Mouse (Mus musculus) testis, adult 2 months (tissue): Measurements from ENCODE around the gene Eif2ak3. TPM values are rescaled to one million over a fixed set of nuclear protein-coding genes. Genes with fewer than 3 reads are reported as not detected.

ENCODE experiments used
- H3K27ac ChIP-seq: fragments of 200-500 bp; 2 replicates; pipeline ENCODE4 v1.5.1; 2012; ENCODE audit warnings: low read depth, low read length; ENCODE audit not compliant: control insufficient read depth, insufficient read depth
- H3K27me3 ChIP-seq: fragments of 200-500 bp; 2 replicates; pipeline ENCODE4 v1.6.1; 2012; ENCODE audit warnings: mild to moderate bottlenecking, low read length, moderate library complexity; ENCODE audit not compliant: control insufficient read depth, insufficient read depth
- H3K36me3 ChIP-seq: fragments of 200-500 bp; 2 replicates; pipeline ENCODE4 v1.6.1; 2012; ENCODE audit warnings: mild to moderate bottlenecking, low read length; ENCODE audit not compliant: control insufficient read depth, insufficient read depth
- H3K4me1 ChIP-seq: fragments of 200-500 bp; 2 replicates; pipeline ENCODE4 v1.6.1; 2012; ENCODE audit warnings: low read length; ENCODE audit not compliant: control insufficient read depth, insufficient read depth
- H3K4me3 ChIP-seq: fragments of 200-500 bp; 2 replicates; pipeline ENCODE4 v1.5.1; 2012; ENCODE audit warnings: low read depth, mild to moderate bottlenecking, low read length, moderate library complexity, mixed read lengths; ENCODE audit not compliant: control insufficient read depth
- CTCF ChIP-seq: fragments of 200-500 bp; IDR thresholded peaks from 2 replicates; pipeline ENCODE4 v1.5.1; 2012; ENCODE audit warnings: low read depth, mild to moderate bottlenecking, inconsistent platforms, low read length, moderate library complexity; ENCODE audit not compliant: control insufficient read depth, insufficient read depth, insufficient replicate concordance
- POLR2A ChIP-seq: fragments of 200-500 bp; IDR thresholded peaks from 2 replicates; pipeline ENCODE4 v1.6.1; 2012; ENCODE audit warnings: low read depth, mild to moderate bottlenecking, inconsistent platforms, low read length, moderate library complexity; ENCODE audit not compliant: control insufficient read depth
- polyA plus RNA-seq: library from polyadenylated mRNA; depleted of rRNA; stranded (reverse); fragments of >200 nt; gene quantifications from 2 replicates; pipeline ENCODE4 v1.2.3, GENCODE M21; 2012

The Eif2ak3 gene
- polyA plus RNA-seq, 1 experiment = 2.1 TPM

DNA sequence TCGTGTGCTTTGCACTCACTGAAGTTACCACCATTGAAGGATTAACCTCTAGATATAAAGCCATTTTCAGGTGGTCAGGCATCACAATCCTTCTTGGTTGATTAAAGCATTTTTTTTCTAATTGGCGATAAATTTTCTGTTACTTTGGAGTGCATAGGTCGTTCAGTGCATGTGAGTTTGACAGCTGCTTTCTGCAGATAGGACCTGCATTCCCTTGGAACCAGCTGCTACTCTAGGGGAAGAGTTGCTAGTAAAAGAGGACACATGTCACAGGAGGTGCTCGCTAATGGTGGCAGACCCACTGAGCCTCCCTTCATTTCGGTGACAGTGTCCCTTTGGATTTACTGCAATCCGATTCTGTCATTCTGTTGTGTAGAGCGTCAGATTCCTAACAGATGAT lies 28.3 kb downstream of the Eif2ak3 start:
- Histone ChIP-seq H3K4me1 (no peaks in the 10 kb centered on the region), H3K27ac (no peak overlapping the region), H3K36me3 (no peaks in the 10 kb centered on the region), H3K4me3 (no peak overlapping the region), H3K27me3 (no peaks in the 10 kb centered on the region)
- TF ChIP-seq POLR2A (no peak), CTCF (no peak)

DNA sequence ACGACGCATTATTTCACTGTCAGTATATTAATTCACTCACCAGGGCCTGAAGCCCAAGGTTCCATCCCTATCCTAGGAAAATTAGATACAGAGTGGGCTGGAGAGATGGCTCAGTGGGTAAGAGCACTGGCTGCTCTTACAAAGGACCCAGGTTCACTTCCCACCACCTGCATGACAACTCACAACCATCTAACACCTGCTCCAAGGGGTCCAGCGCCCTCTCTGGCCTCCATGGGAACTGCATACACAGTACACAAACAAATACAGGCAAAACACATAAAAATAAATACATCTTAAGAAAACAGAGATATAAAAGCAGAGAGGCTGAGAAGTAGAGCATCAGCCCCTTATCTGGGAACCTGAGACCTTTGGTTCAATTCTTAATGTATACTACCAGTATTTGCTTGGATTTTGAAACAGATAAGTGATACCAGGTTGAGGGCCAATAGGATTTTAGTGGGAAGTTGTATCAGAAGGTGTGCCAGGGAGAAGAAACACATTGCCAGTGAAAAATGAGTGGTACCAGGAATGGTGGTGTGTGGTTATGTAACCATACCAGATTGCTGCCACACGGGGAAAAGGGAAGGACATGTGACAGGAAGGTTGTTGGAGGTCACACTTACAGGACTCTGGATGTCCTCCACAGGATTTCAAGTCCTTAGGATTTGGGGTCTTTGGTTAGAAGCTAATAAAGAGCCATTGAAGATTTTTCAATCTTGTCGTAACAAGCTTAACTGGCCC lies 29.9 kb downstream of the Eif2ak3 start:
- Histone ChIP-seq H3K4me1 (no peaks in the 10 kb centered on the region), H3K36me3 (no peaks in the 10 kb centered on the region), H3K27ac (no peak overlapping the region), H3K27me3 (no peaks in the 10 kb centered on the region), H3K4me3 (no peak overlapping the region)
- peak; percentile 54; the same call in 1 of the 2 replicates for TF ChIP-seq CTCF
- TF ChIP-seq POLR2A = no peak

DNA sequence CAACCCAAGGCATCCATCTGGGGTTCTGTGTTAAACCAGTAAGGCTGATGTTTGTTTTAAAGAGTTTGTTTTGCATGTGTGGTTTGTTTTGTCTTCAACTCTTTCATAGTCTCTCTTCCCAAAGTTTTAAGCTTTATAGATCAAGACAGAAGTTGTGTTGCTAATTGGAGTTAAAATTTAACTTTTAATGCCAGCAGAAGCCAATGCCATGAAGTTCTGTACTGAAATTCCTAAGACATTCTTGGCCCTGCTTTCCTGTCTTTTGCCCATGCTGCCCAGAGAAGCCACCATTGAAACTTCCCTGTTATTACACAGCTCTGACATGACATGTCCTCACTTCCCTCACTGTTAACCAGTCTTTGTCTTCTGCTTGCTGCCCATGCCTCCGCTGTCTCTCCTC lies 30.7 kb downstream of the Eif2ak3 start:
- no peaks in the 10 kb centered on the region for H3K4me1 ChIP-seq
- TF ChIP-seq POLR2A = no peak
- no peak for TF ChIP-seq CTCF
- no peak overlapping the region for H3K4me3 ChIP-seq
- no peak overlapping the region for H3K27ac ChIP-seq
- no peaks in the 10 kb centered on the region for H3K27me3 ChIP-seq
- no peaks in the 10 kb centered on the region for H3K36me3 ChIP-seq

DNA sequence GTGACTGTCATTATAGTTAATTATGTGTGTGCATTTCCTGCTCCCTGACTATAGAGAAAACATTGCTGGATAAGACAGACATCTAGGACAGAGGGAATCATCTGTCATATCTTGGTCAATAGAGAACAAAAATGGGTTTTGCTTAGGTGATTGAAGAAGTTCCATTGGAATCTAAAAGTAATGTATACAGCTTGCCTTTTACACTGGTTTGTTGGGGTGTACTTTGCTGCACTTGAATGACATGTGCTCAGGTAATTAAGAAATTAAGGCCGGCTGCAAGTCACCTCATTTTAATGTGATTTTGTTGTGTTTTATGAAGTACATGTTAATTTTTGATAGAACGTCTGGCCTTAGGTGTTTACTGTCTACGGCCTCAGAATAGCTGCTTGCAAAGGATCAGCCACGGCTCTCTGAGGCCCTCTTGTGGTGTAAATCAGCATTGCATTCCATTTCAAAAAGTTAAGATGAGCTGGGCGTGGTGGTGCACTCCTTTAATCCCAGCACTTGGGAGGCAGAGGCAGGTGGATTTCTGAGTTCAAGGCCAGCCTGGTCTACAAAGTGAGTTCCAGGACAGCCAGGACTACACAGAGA lies 36.5 kb downstream of the Eif2ak3 start:
- no peaks in the 10 kb centered on the region for H3K27me3 ChIP-seq
- H3K4me3 ChIP-seq = no peak overlapping the region
- H3K4me1 ChIP-seq = no peaks in the 10 kb centered on the region
- TF ChIP-seq CTCF = peak; percentile 58; the same call in 1 of the 2 replicates
- TF ChIP-seq POLR2A = no peak
- H3K27ac ChIP-seq = no peak overlapping the region
- H3K36me3 ChIP-seq = no peaks in the 10 kb centered on the region

DNA sequence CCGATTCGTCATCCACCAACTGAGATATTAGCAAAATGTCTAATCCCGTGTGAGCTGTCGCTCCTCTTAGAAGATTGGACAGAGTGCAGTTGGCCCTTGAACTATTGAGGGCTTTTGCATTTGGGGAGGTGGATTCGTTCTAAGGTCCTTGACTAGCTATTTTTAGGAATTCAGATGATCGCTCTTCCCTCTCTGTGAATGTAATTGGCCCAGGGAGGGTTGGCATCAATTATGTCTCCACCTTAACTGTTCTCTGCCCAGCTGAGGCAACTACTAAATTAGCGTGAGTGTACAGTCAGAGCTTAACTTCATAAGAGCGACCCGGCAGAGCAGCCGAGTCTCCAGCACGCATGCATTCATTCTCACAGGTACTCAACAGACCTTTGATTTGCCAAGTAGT lies 43.7 kb downstream of the Eif2ak3 start:
- H3K27me3 ChIP-seq = no peaks in the 10 kb centered on the region
- H3K36me3 ChIP-seq = no peaks in the 10 kb centered on the region
- no peak for TF ChIP-seq CTCF
- TF ChIP-seq POLR2A = no peak
- H3K27ac ChIP-seq = no peak overlapping the region
- H3K4me3 ChIP-seq = no peak overlapping the region
- no peaks in the 10 kb centered on the region for H3K4me1 ChIP-seq

DNA sequence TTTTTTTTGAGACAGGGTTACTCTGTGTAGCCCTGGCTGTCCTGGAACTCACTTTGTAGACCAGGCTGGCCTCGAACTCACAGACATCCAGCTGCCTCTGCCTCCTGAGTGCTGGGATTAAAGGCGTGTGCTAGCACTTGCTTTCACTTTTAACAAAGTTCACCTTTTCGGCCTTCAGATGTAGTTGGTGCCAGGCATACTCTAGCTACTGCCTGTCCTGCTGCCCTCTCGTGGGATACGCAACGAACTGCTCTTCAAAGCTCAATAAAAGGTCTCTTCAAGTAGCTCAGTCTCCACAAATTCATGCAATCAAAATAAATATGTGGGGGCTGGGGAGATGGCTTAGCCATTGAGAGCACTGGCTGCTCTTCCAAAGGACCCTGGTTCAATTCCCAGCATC lies 53.9 kb downstream of the Eif2ak3 start:
- Histone ChIP-seq H3K36me3 (no peaks in the 10 kb centered on the region), H3K27ac (no peak overlapping the region), H3K27me3 (no peaks in the 10 kb centered on the region), H3K4me3 (no peak overlapping the region), H3K4me1 (no peaks in the 10 kb centered on the region)
- TF ChIP-seq POLR2A = no peak
- no peak; the same call in 1 of the 2 replicates for TF ChIP-seq CTCF

DNA sequence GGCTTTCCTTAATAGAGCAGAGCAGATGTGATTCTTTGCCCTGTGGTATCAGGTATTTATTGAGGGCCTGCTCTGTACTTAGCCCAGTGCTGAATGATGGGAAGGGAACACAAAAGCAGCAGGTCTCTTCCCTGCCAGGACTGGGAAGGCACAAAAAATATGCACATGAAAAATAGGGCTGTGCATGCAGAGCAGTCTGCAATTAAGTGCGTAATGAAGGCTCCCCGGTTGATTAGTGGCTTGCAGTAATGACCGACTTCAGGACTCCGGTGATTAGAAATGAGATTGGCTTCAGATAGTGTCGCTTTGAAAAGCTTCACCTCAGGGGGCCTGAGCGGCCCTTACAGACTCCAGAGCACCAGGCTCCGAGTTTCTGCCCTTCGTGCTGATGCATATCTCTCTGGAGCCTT lies 55.3 kb downstream of the Eif2ak3 start:
- Histone ChIP-seq H3K4me1 (no peaks in the 10 kb centered on the region), H3K27ac (no peak overlapping the region), H3K36me3 (no peaks in the 10 kb centered on the region), H3K4me3 (no peak overlapping the region), H3K27me3 (no peaks in the 10 kb centered on the region)
- TF ChIP-seq CTCF = no peak
- TF ChIP-seq POLR2A = no peak
